ENCODE assay signal across 17 mouse cellular contexts in the genomic region with DNA sequence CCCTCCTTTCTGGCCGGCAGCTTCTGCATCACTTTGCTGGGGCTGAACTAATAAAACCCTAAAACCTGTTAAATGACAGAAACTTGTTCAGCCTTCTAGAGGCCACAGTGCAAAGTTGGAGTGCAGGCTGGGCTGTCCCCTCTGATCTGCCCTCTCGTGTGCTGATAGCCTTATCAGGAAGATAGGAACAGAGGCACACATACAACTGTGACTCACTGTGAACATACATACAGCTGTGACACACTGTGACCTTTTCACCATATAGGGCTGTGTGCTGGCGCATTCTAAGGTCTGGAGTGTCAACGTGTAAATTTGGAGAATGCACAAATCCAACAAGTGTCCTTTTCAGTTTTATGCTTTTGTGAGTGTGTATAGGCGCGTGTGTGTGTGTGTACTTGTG.
DNase-seq lines count a peak whose midpoint lies in the region; ATAC-seq lines count a peak whose summit lies in the region.
"Had no signal": no experiment of that assay in that cellular context is flagged by ENCODE, and none has a peak within 500 bp of the region (broad histone marks: within the 10 kb centered on the region; RNA-seq: fewer than 3 reads in every experiment).

No protein-coding gene starts in this region.

- no peak overlapping the region for H3K4me3 ChIP-seq in hindbrain, embryonic 13.5 days
- no peak overlapping the region for H3K4me3 ChIP-seq in hindbrain, embryonic 16.5 days (ENCODE audit: low read length)
- H3K4me3 ChIP-seq in neural tube, embryonic 13.5 days = no peak overlapping the region
- no peak overlapping the region for H3K4me3 ChIP-seq in liver, embryonic 15.5 days (replicated peaks)
- H3K4me3 ChIP-seq: midbrain, embryonic 10.5 days; myocyte had no signal

- H3K27me3 ChIP-seq in hindbrain, embryonic 13.5 days = no peaks in the 10 kb centered on the region
- H3K27me3 ChIP-seq in hindbrain, embryonic 16.5 days (replicated peaks; ENCODE audit: control insufficient read depth, insufficient read depth, low read length) = no peaks in the 10 kb centered on the region
- H3K27me3 ChIP-seq in neural tube, embryonic 13.5 days = no peaks in the 10 kb centered on the region
- H3K27me3 ChIP-seq in liver, embryonic 15.5 days = peaks cover 26% of the 10 kb centered on the region

- WGBS in hindbrain, embryonic 13.5 days = 80% methylated on average over 6 of the region's 6 CpGs
- WGBS in hindbrain, embryonic 16.5 days = 71% methylated on average over 6 of the region's 6 CpGs
- WGBS in neural tube, embryonic 13.5 days = 74% methylated on average over 6 of the region's 6 CpGs
- WGBS in liver, embryonic 15.5 days (ENCODE audit: insufficient replicate concordance) = 46% methylated on average over 6 of the region's 6 CpGs

- H3K4me1 ChIP-seq in hindbrain, embryonic 13.5 days (replicated peaks) = peaks cover 79% of the 10 kb centered on the region
- H3K4me1 ChIP-seq in hindbrain, embryonic 16.5 days (ENCODE audit: control insufficient read depth, insufficient read depth, low read depth, low read length) = peaks cover 37% of the 10 kb centered on the region
- H3K4me1 ChIP-seq in neural tube, embryonic 13.5 days (replicated peaks) = peaks cover 90% of the 10 kb centered on the region
- peaks cover 67% of the 10 kb centered on the region for H3K4me1 ChIP-seq in liver, embryonic 15.5 days (replicated peaks)

- no peak for DNase-seq in neural tube, embryonic 10.5 days (ENCODE audit: extremely low spot score, low spot score)
- DNase-seq in Muller cell, postnatal 12 days (ENCODE audit: inconsistent ontology term) = no peak
- DNase-seq: cerebellum, postnatal 10 days; gastrocnemius, postnatal 36 days; kidney, adult 9 months; left cerebral cortex, postnatal 4 days; lung, adult 18-20 months; lung, postnatal 36 days; retina, postnatal 1 day had no signal

- peak overlapping the region; percentile 81 for H3K27ac ChIP-seq in hindbrain, embryonic 13.5 days
- H3K27ac ChIP-seq in hindbrain, embryonic 16.5 days (ENCODE audit: low read depth, low read length) = no peak overlapping the region
- peak overlapping the region; percentile 83 for H3K27ac ChIP-seq in neural tube, embryonic 13.5 days (replicated peaks)
- H3K27ac ChIP-seq in liver, embryonic 15.5 days (replicated peaks) = peak overlapping the region; percentile 70

- no peaks in the 10 kb centered on the region for H3K36me3 ChIP-seq in hindbrain, embryonic 13.5 days
- H3K36me3 ChIP-seq in hindbrain, embryonic 16.5 days (ENCODE audit: control insufficient read depth, insufficient read depth, low read length) = no peaks in the 10 kb centered on the region
- no peaks in the 10 kb centered on the region for H3K36me3 ChIP-seq in neural tube, embryonic 13.5 days
- no peaks in the 10 kb centered on the region for H3K36me3 ChIP-seq in liver, embryonic 15.5 days (replicated peaks)
- H3K36me3 ChIP-seq: G1E; midbrain, embryonic 10.5 days had no signal

- no peak overlapping the region for H3K9ac ChIP-seq in hindbrain, embryonic 13.5 days
- H3K9ac ChIP-seq in hindbrain, embryonic 16.5 days (ENCODE audit: low read depth, low read length) = no peak overlapping the region
- H3K9ac ChIP-seq in neural tube, embryonic 13.5 days = no peak overlapping the region
- H3K9ac ChIP-seq in liver, embryonic 15.5 days = no peak overlapping the region

- H3K9me3 ChIP-seq in hindbrain, embryonic 13.5 days = no peaks in the 10 kb centered on the region
- no peaks in the 10 kb centered on the region for H3K9me3 ChIP-seq in hindbrain, embryonic 16.5 days (ENCODE audit: control insufficient read depth, low read length)
- H3K9me3 ChIP-seq in neural tube, embryonic 13.5 days = no peaks in the 10 kb centered on the region
- H3K9me3 ChIP-seq in liver, embryonic 15.5 days (replicated peaks) = no peaks in the 10 kb centered on the region
- H3K9me3 ChIP-seq: G1E; midbrain, embryonic 10.5 days had no signal

- no peak for ATAC-seq in hindbrain, embryonic 13.5 days (ENCODE audit: low FRiP score)
- ATAC-seq in hindbrain, embryonic 16.5 days = no peak
- no peak for ATAC-seq in neural tube, embryonic 13.5 days (ENCODE audit: low read depth)
- ATAC-seq in liver, embryonic 15.5 days (ENCODE audit: insufficient read depth) = peak; percentile 26; the same call in 1 of the 2 replicates
- no peak for ATAC-seq in cerebellum, adult (ENCODE audit: insufficient number of reproducible peaks, low FRiP score, low TSS enrichment)

- H3K4me2 ChIP-seq in hindbrain, embryonic 13.5 days = no peak overlapping the region
- H3K4me2 ChIP-seq in hindbrain, embryonic 16.5 days (ENCODE audit: low read length) = no peak overlapping the region
- H3K4me2 ChIP-seq in neural tube, embryonic 13.5 days = no peak overlapping the region
- peak overlapping the region; percentile 29 for H3K4me2 ChIP-seq in liver, embryonic 15.5 days
